Mouse (Mus musculus): Measurements from ENCODE around the gene Cenpp.
"Not testable (repeated sequence)": the region's sequence is repeated elsewhere in the genome, so short reads cannot be mapped to it uniquely, and the experiment has no call there.

Cenpp gene

DNA sequence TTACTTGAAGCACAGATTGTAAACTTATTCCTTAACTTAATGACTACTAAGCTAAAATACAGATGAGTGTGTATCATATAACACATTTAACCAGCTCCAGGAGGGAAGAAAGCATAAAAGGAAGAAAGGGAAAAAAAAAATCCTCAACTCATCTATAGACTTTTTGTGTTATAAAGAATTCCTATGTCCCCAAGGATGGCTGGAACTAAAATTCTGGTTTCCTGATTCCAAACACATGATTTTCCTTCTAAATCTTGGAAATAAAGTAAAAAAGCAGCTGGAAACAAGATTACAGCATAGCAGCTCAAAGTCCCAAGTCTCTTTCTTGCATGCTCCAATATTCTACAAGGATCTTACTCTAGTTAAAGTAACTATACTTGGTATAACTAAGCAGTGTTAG, 49.0 kb downstream of the Cenpp start:
- no peak for DNase-seq

GRCm38 (mm10) chr13:49602541-49602940, 50.0 kb downstream of the Cenpp start:
- DNase-seq, result not testable (repeated sequence)

DNA sequence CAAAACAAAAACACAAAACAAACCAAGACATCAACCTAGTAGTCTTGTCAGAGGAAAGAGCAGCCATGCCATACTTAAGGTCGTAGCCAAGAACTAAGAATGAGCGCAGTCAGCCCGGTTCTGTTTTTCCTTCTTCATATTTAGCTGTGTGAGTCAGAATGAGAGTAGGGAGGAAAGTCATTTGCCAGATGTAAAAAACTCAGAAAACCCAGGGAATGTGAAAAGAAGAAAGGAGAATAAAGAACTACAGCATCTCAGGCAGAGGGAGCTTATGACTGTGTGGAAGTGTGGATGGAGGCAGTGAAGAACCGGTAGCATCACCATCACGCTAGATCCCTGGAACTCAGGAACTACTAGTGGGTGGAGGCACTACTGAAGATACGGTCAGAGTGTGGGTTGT, 66.5 kb downstream of the Cenpp start:
- no peak for DNase-seq

- no peak for DNase-seq
Observed at GRCm38 (mm10) chr13:49584307-49585005, 68.1 kb downstream of the Cenpp start.

GRCm38 (mm10) chr13:49583859-49584258, 68.7 kb downstream of the Cenpp start:
- DNase-seq, result no peak

- DNase-seq, result no peak
Observed at GRCm38 (mm10) chr13:49581541-49582530, 70.7 kb downstream of the Cenpp start, which contains the start of gene Omd. Gene Omd (plus strand): TSS chr13:49582462.

DNA sequence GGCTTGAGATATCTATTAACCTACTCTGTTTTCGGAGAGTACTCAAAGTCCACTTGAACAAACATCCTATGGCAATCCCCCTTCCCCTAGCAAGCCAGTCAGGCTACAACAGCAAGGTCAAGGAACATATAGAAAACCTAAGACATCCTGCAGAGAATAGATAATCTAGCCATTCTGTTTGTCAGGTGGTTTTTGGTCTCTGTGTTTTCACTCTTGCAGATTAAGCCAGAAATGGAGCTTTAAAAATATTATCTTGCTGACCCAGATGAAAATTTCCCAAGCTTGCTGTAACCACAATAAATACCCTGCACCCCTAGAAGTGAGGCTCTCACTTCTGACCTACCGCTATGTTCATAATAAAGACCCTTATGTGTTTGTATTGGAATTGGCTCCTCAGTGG, 81.2 kb downstream of the Cenpp start:
- DNase-seq, result no peak

- DNase-seq, result no peak
Observed at GRCm38 (mm10) chr13:49570371-49570770, 82.2 kb downstream of the Cenpp start.

DNA sequence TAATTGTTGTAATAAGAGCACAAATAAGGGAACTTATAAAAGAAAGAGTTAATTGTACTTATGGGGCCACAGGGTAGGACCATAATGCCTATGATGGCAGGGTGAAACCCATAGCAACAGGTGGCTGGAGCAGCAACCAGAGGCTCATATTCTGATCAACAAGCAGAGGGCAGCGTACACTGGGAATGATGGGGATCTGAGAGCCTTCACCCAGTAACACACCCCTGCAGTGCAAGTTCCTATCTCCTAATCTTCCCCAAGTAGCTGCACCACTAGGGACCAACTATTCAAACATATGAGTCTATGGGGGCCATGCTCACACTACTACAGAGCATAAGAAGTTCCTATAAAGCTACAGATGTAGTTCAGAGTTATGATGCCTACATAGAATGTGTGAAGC, 88.2 kb downstream of the Cenpp start:
- no peak for DNase-seq

DNA sequence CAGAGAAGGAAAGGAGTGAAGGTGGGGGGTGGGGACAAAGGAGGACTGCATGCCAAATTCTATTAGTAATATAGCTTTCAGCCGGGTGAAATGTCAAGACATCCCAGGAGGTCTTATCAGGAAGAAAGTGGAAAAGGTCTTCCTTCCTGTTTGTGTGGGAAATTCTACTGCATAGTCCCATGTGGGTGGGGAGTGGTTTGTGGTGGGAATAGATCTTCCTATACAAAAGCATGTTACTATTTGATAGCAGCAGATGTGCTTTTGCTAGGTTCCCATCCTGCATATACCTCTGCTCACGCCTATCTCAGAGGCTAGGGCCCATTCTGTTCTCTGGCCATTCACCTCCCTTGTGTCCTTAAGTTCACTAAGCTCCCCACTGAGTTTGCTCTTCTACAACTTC, 91.7 kb downstream of the Cenpp start:
- DNase-seq, result no peak

- DNase-seq, result peak; percentile 5
Observed at GRCm38 (mm10) chr13:49559185-49559584, 93.4 kb downstream of the Cenpp start.

DNA sequence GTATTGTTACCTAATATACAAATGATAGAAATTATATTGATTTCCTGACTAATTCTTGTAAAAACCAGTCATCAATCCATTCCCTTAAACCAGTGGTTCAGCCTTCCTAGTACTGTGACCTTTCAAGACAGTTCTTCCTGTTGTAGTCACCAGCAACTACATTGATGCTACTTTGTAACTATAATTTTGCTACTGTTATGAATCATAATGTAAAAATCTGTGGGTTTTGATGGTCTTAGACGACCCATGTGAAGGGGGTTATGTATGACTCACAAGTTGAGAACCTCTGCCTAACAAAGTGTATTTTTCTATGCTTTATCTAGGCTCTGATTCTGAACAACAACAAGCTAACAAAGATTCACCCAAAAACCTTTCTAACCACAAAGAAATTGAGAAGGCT, 95.7 kb downstream of the Cenpp start:
- no peak for DNase-seq

DNA sequence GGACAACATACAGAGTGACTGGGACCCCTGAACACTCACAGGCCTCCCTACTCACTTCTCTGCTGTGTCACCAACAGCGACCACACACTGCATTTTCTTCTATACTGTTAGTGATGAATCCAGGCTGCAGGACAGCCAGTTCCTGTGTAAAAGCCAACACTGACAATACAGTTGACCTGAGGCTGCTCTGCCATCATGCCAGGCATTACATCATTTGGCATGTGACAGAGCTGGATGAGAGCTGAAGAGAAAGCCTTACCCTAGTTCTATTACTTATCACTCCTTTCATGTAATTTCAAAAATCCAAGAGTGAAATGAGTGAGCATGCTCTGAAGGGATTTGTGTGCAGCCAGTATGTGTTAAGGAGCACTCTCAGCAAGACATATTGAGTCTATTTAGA, 96.4 kb downstream of the Cenpp start:
- no peak for DNase-seq

DNA sequence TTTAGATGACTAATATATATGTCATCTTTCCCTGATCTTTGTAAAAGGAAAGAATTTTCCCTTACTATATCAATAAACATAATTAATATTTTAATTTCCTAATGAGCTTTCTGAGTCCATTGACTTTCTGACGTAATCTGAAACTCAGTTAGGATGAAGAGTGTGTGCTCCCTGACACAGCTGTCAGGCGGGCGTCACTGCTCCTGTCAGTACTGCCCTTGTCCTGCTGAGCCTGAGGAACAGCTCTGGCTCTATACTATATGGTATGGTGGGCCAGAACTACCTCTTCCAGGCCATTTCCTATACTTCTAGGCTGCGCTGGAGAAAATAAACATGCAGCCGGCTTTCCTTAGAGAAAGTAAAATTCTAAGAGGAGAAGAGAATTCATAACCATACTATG, 98.1 kb downstream of the Cenpp start:
- no peak for DNase-seq

GRCm38 (mm10) chr13:49549616-49550015, 103.0 kb downstream of the Cenpp start:
- DNase-seq, result no peak

DNA sequence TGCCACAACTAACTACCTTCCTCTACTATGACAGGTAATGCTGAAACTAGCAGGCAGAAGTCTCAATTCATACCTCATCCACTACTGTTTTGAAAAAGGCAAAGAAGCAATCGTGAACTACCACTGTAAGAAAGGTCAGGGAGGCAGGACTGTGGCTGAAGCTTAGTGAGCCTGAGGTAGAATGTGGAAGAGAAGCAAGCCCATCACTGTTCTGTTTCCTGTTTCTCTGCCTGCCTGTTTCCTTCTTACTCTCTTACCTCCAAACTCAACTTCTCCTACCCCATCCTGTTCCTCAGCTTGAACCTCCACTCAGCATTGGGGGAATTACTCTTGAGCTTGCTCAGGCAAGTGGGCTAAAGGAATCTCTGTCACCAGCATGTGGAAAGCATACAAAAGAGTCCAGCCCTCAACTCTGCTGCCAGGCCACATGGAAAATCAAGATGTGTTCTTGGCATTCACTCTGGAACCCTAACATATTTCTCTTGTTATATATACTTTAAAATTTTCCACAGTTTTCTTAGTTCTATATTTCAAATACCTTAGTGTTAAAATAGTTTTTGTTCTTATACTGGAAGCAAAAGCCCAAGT, 104.9 kb downstream of the Cenpp start:
- no peak for DNase-seq

GRCm38 (mm10) chr13:49546517-49546916, 106.1 kb downstream of the Cenpp start:
- DNase-seq, result no peak

GRCm38 (mm10) chr13:49545646-49546045, 106.9 kb downstream of the Cenpp start:
- DNase-seq, result no peak

DNA sequence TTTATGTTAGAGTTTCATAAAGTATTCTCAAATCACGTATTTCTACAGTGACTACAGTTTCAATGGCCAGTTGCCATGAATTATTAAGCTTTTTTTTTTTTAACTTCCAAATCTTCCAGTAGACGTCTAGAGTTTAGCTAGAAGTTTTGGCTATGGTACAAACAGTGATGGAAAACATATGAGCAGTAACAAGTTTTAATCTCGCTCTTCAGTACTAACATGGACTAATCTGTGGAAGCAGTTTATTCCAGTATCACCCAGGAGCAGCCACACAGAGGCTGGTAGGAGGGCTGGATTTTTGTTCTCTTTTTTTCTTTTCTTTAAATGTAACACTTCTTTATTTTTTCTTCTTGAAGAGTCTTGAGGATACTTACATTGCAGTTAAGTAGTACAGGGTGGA, 108.3 kb downstream of the Cenpp start, which contains the start of gene Aspn:
Aspn (plus strand) TSS at position 165 of the 400 bp plus-strand sequence.
- no peak for DNase-seq

- no peak for DNase-seq
Observed at GRCm38 (mm10) chr13:49538693-49539092, 113.9 kb downstream of the Cenpp start.

- DNase-seq, result no peak
Observed at GRCm38 (mm10) chr13:49536946-49537345, 115.6 kb downstream of the Cenpp start.

GRCm38 (mm10) chr13:49530636-49531035, 121.9 kb downstream of the Cenpp start:
- DNase-seq, result no peak

- DNase-seq, result no peak
Observed at GRCm38 (mm10) chr13:49526235-49526634, 126.3 kb downstream of the Cenpp start.

GRCm38 (mm10) chr13:49518761-49519160, 133.8 kb downstream of the Cenpp start:
- DNase-seq, result no peak
